In the genomic region with DNA sequence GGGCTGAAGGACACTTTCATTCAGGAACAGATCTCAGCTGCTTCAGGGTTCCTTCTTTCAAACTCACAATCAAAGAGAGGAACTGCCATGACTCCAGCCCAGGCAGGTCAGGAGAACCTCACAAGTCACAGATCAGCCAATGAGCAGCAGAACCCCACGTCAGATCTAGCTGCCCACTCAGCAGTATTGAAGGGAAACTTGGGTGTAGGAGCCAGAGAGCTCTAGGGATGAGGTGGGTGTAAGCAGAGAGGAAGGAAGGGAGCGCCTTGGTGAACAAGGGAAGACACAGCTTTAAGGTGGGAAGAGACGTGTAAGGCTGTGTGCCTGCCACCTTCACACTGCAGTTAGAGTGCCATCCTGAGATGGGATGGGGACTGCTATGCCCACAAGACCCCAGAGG, we compare ENCODE assay signal across 19 mouse cellular contexts. TPM values are rescaled to one million over a fixed set of nuclear protein-coding genes. Genes with fewer than 3 reads are reported as not detected.
DNase-seq lines count a peak whose midpoint lies in the region; ATAC-seq and TF ChIP-seq lines count a peak whose summit lies in the region.
"Had no signal": no experiment of that assay in that cellular context is flagged by ENCODE, and none has a peak within 500 bp of the region (broad histone marks: within the 10 kb centered on the region; RNA-seq: fewer than 3 reads in every experiment).

No protein-coding gene starts in this region.

- H3K4me1 ChIP-seq in liver, adult 2 months (ENCODE audit: control insufficient read depth, insufficient read depth, low read length): peaks cover 40% of the 10 kb centered on the region
- H3K4me1 ChIP-seq in liver, embryonic 11.5 days (replicated peaks; ENCODE audit: control insufficient read depth, insufficient read depth, low read length): peaks cover 6% of the 10 kb centered on the region
- peaks cover 12% of the 10 kb centered on the region for H3K4me1 ChIP-seq in intestine, embryonic 16.5 days (ENCODE audit: control insufficient read depth, insufficient read depth, low read length)
- H3K4me1 ChIP-seq: embryonic facial prominence, embryonic 13.5 days had no signal

- H3K4me2 ChIP-seq in liver, embryonic 11.5 days: no peak overlapping the region
- 0 out of 2 replicates have a peak overlapping the region, but pooled peaks have one; percentile 2 for H3K4me2 ChIP-seq in intestine, embryonic 16.5 days (ENCODE audit: low read depth, low read length)
- H3K4me2 ChIP-seq: embryonic facial prominence, embryonic 13.5 days; heart, embryonic 13.5 days; lung, embryonic 14.5 days; neural tube, embryonic 13.5 days had no signal

- DNase-seq in frontal cortex, postnatal 10 days (ENCODE audit: low spot score in 2 of 2): no peak
- DNase-seq in liver, adult 2 months (ENCODE audit: extremely low read depth, low read depth, low spot score): peak; percentile 53
- no peak for DNase-seq in liver, embryonic 11.5 days (ENCODE audit: low spot score)
- no peak for DNase-seq in adrenal gland, adult 18-20 months (ENCODE audit: low spot score in 2 of 2)
- no peak for DNase-seq in layer of hippocampus, adult 9-10 months (ENCODE audit: low spot score)
- DNase-seq: adrenal gland, postnatal 10 days; cerebellum, adult 8-10 months; heart, postnatal 4 days; lung, embryonic 14.5 days; thymus, adult 18-20 months had no signal

- peak; percentile 93 for ATAC-seq in frontal cortex, adult (ENCODE audit: low TSS enrichment)
- no peak for ATAC-seq in liver, embryonic 11.5 days (replicated peaks; ENCODE audit: low FRiP score)
- ATAC-seq in intestine, embryonic 16.5 days: no peak

- no peaks in the 10 kb centered on the region for H3K27me3 ChIP-seq in liver, adult 2 months (ENCODE audit: control insufficient read depth, insufficient read depth, low read length)
- no peaks in the 10 kb centered on the region for H3K27me3 ChIP-seq in liver, embryonic 11.5 days (replicated peaks; ENCODE audit: control insufficient read depth, insufficient read depth, low read length)
- H3K27me3 ChIP-seq in intestine, embryonic 16.5 days (replicated peaks; ENCODE audit: control insufficient read depth, insufficient read depth, low read length): no peaks in the 10 kb centered on the region

- H3K36me3 ChIP-seq in liver, adult 2 months (ENCODE audit: control insufficient read depth, insufficient read depth, low read length): peaks cover 5% of the 10 kb centered on the region; the same call in 1 of the 2 replicates
- no peaks in the 10 kb centered on the region for H3K36me3 ChIP-seq in liver, embryonic 11.5 days (ENCODE audit: control insufficient read depth, insufficient read depth, low read length)
- H3K36me3 ChIP-seq in intestine, embryonic 16.5 days (ENCODE audit: control insufficient read depth, insufficient read depth, low read length): no peaks in the 10 kb centered on the region
- H3K36me3 ChIP-seq in macrophage (ENCODE audit: inconsistent target): no peaks in the 10 kb centered on the region
- H3K36me3 ChIP-seq: embryonic facial prominence, embryonic 13.5 days; heart, embryonic 13.5 days; midbrain, embryonic 10.5 days; neural tube, embryonic 13.5 days had no signal

- WGBS in liver, adult 2 months: 41% methylated on average over 3 of the region's 3 CpGs
- WGBS in liver, embryonic 11.5 days: 61% methylated on average over 3 of the region's 3 CpGs
- 60% methylated on average over 3 of the region's 3 CpGs for WGBS in intestine, embryonic 16.5 days
- WGBS in macrophage (ENCODE audit: missing documents): 49% methylated on average over 3 of the region's 3 CpGs

- H3K9ac ChIP-seq in liver, adult 2 months (ENCODE audit: low read depth, low read length): peak overlapping the region; percentile 58
- H3K9ac ChIP-seq in liver, embryonic 11.5 days (ENCODE audit: low read depth, low read length): no peak overlapping the region
- H3K9ac ChIP-seq in intestine, embryonic 16.5 days (ENCODE audit: low read depth, low read length): peak overlapping the region; percentile 36
- H3K9ac ChIP-seq: embryonic facial prominence, embryonic 13.5 days; heart, embryonic 13.5 days; lung, embryonic 14.5 days; neural tube, embryonic 13.5 days had no signal

- no peaks in the 10 kb centered on the region for H3K9me3 ChIP-seq in liver, embryonic 11.5 days (ENCODE audit: control insufficient read depth, low read length)
- H3K9me3 ChIP-seq in intestine, embryonic 16.5 days (ENCODE audit: control insufficient read depth, low read length): no peaks in the 10 kb centered on the region
- H3K9me3 ChIP-seq: embryonic facial prominence, embryonic 13.5 days; heart, embryonic 13.5 days; midbrain, embryonic 10.5 days; neural tube, embryonic 13.5 days had no signal

- no peak overlapping the region for H3K4me3 ChIP-seq in liver, adult 2 months (ENCODE audit: insufficient read depth, low read depth, low read length)
- no peak overlapping the region for H3K4me3 ChIP-seq in liver, embryonic 11.5 days (ENCODE audit: low read depth, low read length)
- no peak overlapping the region for H3K4me3 ChIP-seq in intestine, embryonic 16.5 days (ENCODE audit: low read length)
- H3K4me3 ChIP-seq in macrophage (ENCODE audit: inconsistent target): no peak overlapping the region
- H3K4me3 ChIP-seq: embryonic facial prominence, embryonic 13.5 days; heart, embryonic 13.5 days; midbrain, embryonic 10.5 days; neural tube, embryonic 13.5 days had no signal

- no peak for TF ChIP-seq POLR2A in liver, adult 2 months (IDR thresholded peaks at IDR 0.05; ENCODE audit: extremely low read depth, insufficient read depth, low read length)

- TF ChIP-seq CTCF in liver, adult 2 months (IDR thresholded peaks at IDR 0.05; ENCODE audit: low read depth, low read length): no peak

- H3K79me2 ChIP-seq in liver, adult 2 months (ENCODE audit: control insufficient read depth, insufficient read depth, low read length): no peaks in the 10 kb centered on the region; the same call in 1 of the 2 replicates
- H3K79me2 ChIP-seq in macrophage (ENCODE audit: inconsistent target): no peaks in the 10 kb centered on the region

- H3K27ac ChIP-seq in liver, adult 2 months (replicated peaks; ENCODE audit: insufficient read depth, low read depth, low read length): peak overlapping the region; percentile 84
- no peak overlapping the region for H3K27ac ChIP-seq in liver, embryonic 11.5 days (ENCODE audit: low read depth, low read length)
- H3K27ac ChIP-seq in intestine, embryonic 16.5 days (ENCODE audit: low read length): peak overlapping the region; percentile 94
- H3K27ac ChIP-seq in macrophage: peak overlapping the region; percentile 38; the same call in 1 of the 2 replicates
- H3K27ac ChIP-seq: embryonic facial prominence, embryonic 13.5 days; heart, embryonic 13.5 days; midbrain, embryonic 10.5 days; neural tube, embryonic 13.5 days had no signal

RNA-seq across cellular contexts. Expression of a gene that starts 8.4 kb away (rescaled TPM):
- total RNA-seq in liver, adult 2 months (2014; rRNA removed): 28.9 and 33.4 TPM in 2 replicates
- polyA plus RNA-seq in liver, adult 2 months (2012; rRNA removed): 72.9 and 119 TPM in 2 replicates
- polyA plus RNA-seq in liver, embryonic 11.5 days (2014; fragmentation: Nextera tagmentation; extraction: Ambion mirVana): 1.3 and 1.9 TPM in 2 replicates
- 71.1 and 80.5 TPM in 2 replicates for polyA plus RNA-seq in intestine, embryonic 16.5 days (2015; fragmentation: Nextera tagmentation; extraction: Ambion mirVana)
- under 1 TPM in 1 of 26 experiments, not detected in 25; 0.29 TPM for total RNA-seq in macrophage (2018; cell fraction: chromatin; rRNA removed)
- total RNA-seq in macrophage (2018; cell fraction: cytosol; rRNA removed): under 1 TPM in 1 of 26 experiments, not detected in 25; 0.14 TPM
- total RNA-seq in macrophage (2018; cell fraction: nucleus; rRNA removed): 1 to 10 TPM in 1 of 26 experiments, under 1 TPM in 1, not detected in 24; 0.35 to 1.6 TPM
- not detected in 3 replicates for polyA plus RNA-seq in macrophage (2018)
- total RNA-seq in adrenal gland, adult 18-20 months (2021): 1 to 10 TPM in 1 of 2 experiments, under 1 TPM in 1; 0.96 to 1.5 TPM
- total RNA-seq: heart, postnatal 4 days; monocyte, adult 5-6 weeks had no signal

RNA-seq across cellular contexts. Expression of a gene that starts 12.0 kb away (rescaled TPM):
- total RNA-seq in liver, adult 2 months (2014; rRNA removed): 0.55 and 0.81 TPM in 2 replicates
- polyA plus RNA-seq in liver, adult 2 months (2012; rRNA removed): not detected in 2 replicates
- 0.97 TPM in 1 of 2 replicates, not detected in the other for polyA plus RNA-seq in liver, embryonic 11.5 days (2014; fragmentation: Nextera tagmentation; extraction: Ambion mirVana)
- polyA plus RNA-seq in intestine, embryonic 16.5 days (2015; fragmentation: Nextera tagmentation; extraction: Ambion mirVana): 0.45 and 0.62 TPM in 2 replicates
- not detected for total RNA-seq in macrophage (2018; cell fraction: chromatin; rRNA removed)
- total RNA-seq in macrophage (2018; cell fraction: cytosol; rRNA removed): not detected
- total RNA-seq in macrophage (2018; cell fraction: nucleus; rRNA removed): not detected
- not detected in 3 replicates for polyA plus RNA-seq in macrophage (2018)
- total RNA-seq in adrenal gland, adult 18-20 months (2021): 1,000 to 10,000 TPM; 1,018 to 1,993 TPM
- total RNA-seq: monocyte, adult 5-6 weeks had no signal
- polyA plus RNA-seq: lung, embryonic 14.5 days; midbrain, embryonic 10.5 days; spleen, adult 2 months had no signal

RNA-seq across cellular contexts. Expression of a gene that starts 28.9 kb away (rescaled TPM):
- total RNA-seq in liver, adult 2 months (2014; rRNA removed): 16.6 and 19.1 TPM in 2 replicates
- polyA plus RNA-seq in liver, adult 2 months (2012; rRNA removed): 41.3 and 43.3 TPM in 2 replicates
- polyA plus RNA-seq in liver, embryonic 11.5 days (2014; fragmentation: Nextera tagmentation; extraction: Ambion mirVana): 13.1 and 13.2 TPM in 2 replicates
- polyA plus RNA-seq in intestine, embryonic 16.5 days (2015; fragmentation: Nextera tagmentation; extraction: Ambion mirVana): 23.4 and 23.6 TPM in 2 replicates
- 10 to 100 TPM in 24 of 26 experiments, 1 to 10 TPM in 2; 9.5 to 26.3 (median 16.0) TPM for total RNA-seq in macrophage (2018; cell fraction: chromatin; rRNA removed)
- total RNA-seq in macrophage (2018; cell fraction: cytosol; rRNA removed): 1 to 10 TPM; 3.7 to 9.5 (median 5.8) TPM
- 10 to 100 TPM in 24 of 26 experiments, 1 to 10 TPM in 2; 8.4 to 25.0 (median 13.3) TPM for total RNA-seq in macrophage (2018; cell fraction: nucleus; rRNA removed)
- 6.3 to 9.2 TPM (median 7.2 TPM) in 3 replicates for polyA plus RNA-seq in macrophage (2018)
- 10 to 100 TPM; 30.4 to 32.3 TPM for total RNA-seq in adrenal gland, adult 18-20 months (2021)

RNA-seq across cellular contexts. Expression of a gene that starts 30.2 kb away (rescaled TPM):
- total RNA-seq in liver, adult 2 months (2014; rRNA removed): 134 and 150 TPM in 2 replicates
- 155 TPM in 2 replicates for polyA plus RNA-seq in liver, adult 2 months (2012; rRNA removed)
- polyA plus RNA-seq in liver, embryonic 11.5 days (2014; fragmentation: Nextera tagmentation; extraction: Ambion mirVana): 19.9 and 24.5 TPM in 2 replicates
- polyA plus RNA-seq in intestine, embryonic 16.5 days (2015; fragmentation: Nextera tagmentation; extraction: Ambion mirVana): 38.6 and 39.2 TPM in 2 replicates
- total RNA-seq in macrophage (2018; cell fraction: chromatin; rRNA removed): 10 to 100 TPM in 21 of 26 experiments, 1 to 10 TPM in 5; 4.8 to 63.7 (median 24.2) TPM
- total RNA-seq in macrophage (2018; cell fraction: cytosol; rRNA removed): 10 to 100 TPM in 2 of 26 experiments, 1 to 10 TPM in 24; 4.3 to 12.6 (median 7.9) TPM
- total RNA-seq in macrophage (2018; cell fraction: nucleus; rRNA removed): 10 to 100 TPM in 18 of 26 experiments, 1 to 10 TPM in 8; 1.8 to 43.3 (median 15.4) TPM
- polyA plus RNA-seq in macrophage (2018): 4.8 to 16.9 TPM (median 7.6 TPM) in 3 replicates
- 10 to 100 TPM; 28.6 to 45.7 TPM for total RNA-seq in adrenal gland, adult 18-20 months (2021)

RNA-seq across cellular contexts. Expression of a gene that starts 30.5 kb away (rescaled TPM):
- 83.6 and 102 TPM in 2 replicates for total RNA-seq in liver, adult 2 months (2014; rRNA removed)
- polyA plus RNA-seq in liver, adult 2 months (2012; rRNA removed): 51.1 and 58.2 TPM in 2 replicates
- 162 and 183 TPM in 2 replicates for polyA plus RNA-seq in liver, embryonic 11.5 days (2014; fragmentation: Nextera tagmentation; extraction: Ambion mirVana)
- 182 and 197 TPM in 2 replicates for polyA plus RNA-seq in intestine, embryonic 16.5 days (2015; fragmentation: Nextera tagmentation; extraction: Ambion mirVana)
- total RNA-seq in macrophage (2018; cell fraction: chromatin; rRNA removed): 100 to 1,000 TPM in 10 of 26 experiments, 10 to 100 TPM in 16; 28.9 to 116 (median 90.9) TPM
- 100 to 1,000 TPM in 5 of 26 experiments, 10 to 100 TPM in 21; 63.6 to 113 (median 82.2) TPM for total RNA-seq in macrophage (2018; cell fraction: cytosol; rRNA removed)
- 100 to 1,000 TPM in 3 of 26 experiments, 10 to 100 TPM in 23; 38.2 to 110 (median 77.6) TPM for total RNA-seq in macrophage (2018; cell fraction: nucleus; rRNA removed)
- polyA plus RNA-seq in macrophage (2018): 77.6 to 104 TPM (median 78.6 TPM) in 3 replicates
- 100 to 1,000 TPM; 100 to 116 TPM for total RNA-seq in adrenal gland, adult 18-20 months (2021)

Comparison
In these comparisons a context has a peak if more than half of its experiments do, and no peak if none do; other contexts are left out.
1. RNA of a gene that starts 8.4 kb away (polyA plus RNA-seq): 72.9 to 119 TPM in liver, adult 2 months and 71.1 to 80.5 TPM in intestine, embryonic 16.5 days; 1.3 to 1.9 TPM in liver, embryonic 11.5 days and not detected in macrophage; every median in the first group is over 10 times any median in the second.